Mouse (Mus musculus) monocyte, adult 5-6 weeks (primary cell): ENCODE results near the gene Taf10. TPM values are rescaled to one million over a fixed set of nuclear protein-coding genes. Genes with fewer than 3 reads are reported as not detected.

Experiments
- ATAC-seq: fragments of 153-309, 156-312 bp; replicated peaks from 2 replicates; pipeline ENCODE4 v1.8.0; 2017; ENCODE audit warnings: mild to moderate bottlenecking; ENCODE audit not compliant: low TSS enrichment, insufficient number of reproducible peaks, severe bottlenecking, poor library complexity, low FRiP score
- total RNA-seq: library from RNA; stranded (forward); fragments of 200-1000, 200-491, 200-594 nt; gene quantifications from 3 replicates; pipeline ENCODE4 v1.2.3, GENCODE M21; 2017

The Taf10 gene
- 113 to 187 TPM (median 117 TPM) in 3 replicates for total RNA-seq

GRCm38 (mm10) chr7:105743926-105744590, at the start of gene Taf10:
Gene Taf10, minus strand, starts transcription at chr7:105744361.
- peak; percentile 95 for ATAC-seq

- ATAC-seq: no peak
Measured at GRCm38 (mm10) chr7:105793701-105794100, 49.5 kb upstream of the Taf10 start.

GRCm38 (mm10) chr7:105791147-105791546, 47.0 kb upstream of the Taf10 start:
- ATAC-seq: no peak

- ATAC-seq: no peak
Measured at GRCm38 (mm10) chr7:105787285-105788140, 43.4 kb upstream of the Taf10 start, which contains the start of gene Dchs1. Gene Dchs1, minus strand, starts transcription at chr7:105787654.

GRCm38 (mm10) chr7:105786506-105787284, 42.5 kb upstream of the Taf10 start:
- ATAC-seq: no peak

GRCm38 (mm10) chr7:105784556-105784955, 40.4 kb upstream of the Taf10 start:
- ATAC-seq: no peak

- ATAC-seq: no peak
Measured at GRCm38 (mm10) chr7:105783861-105784260, 39.7 kb upstream of the Taf10 start.

GRCm38 (mm10) chr7:105778553-105779265, 34.5 kb upstream of the Taf10 start:
- peak; percentile 75; the same call in 1 of the 2 replicates for ATAC-seq

- ATAC-seq: peak; percentile 32; the same call in 1 of the 2 replicates
Measured at GRCm38 (mm10) chr7:105777797-105778552, 33.8 kb upstream of the Taf10 start.

GRCm38 (mm10) chr7:105777316-105777715, 33.2 kb upstream of the Taf10 start:
- no peak for ATAC-seq

- ATAC-seq: no peak
Measured at GRCm38 (mm10) chr7:105776026-105776425, 31.9 kb upstream of the Taf10 start.

- no peak for ATAC-seq
Measured at GRCm38 (mm10) chr7:105774661-105775060, 30.5 kb upstream of the Taf10 start.

- no peak for ATAC-seq
Measured at GRCm38 (mm10) chr7:105773041-105773440, 28.9 kb upstream of the Taf10 start.

GRCm38 (mm10) chr7:105772331-105772730, 28.2 kb upstream of the Taf10 start:
- no peak for ATAC-seq

GRCm38 (mm10) chr7:105769959-105770358, 25.8 kb upstream of the Taf10 start:
- ATAC-seq: no peak

- ATAC-seq: 0 out of 2 replicates have a peak, but pooled peaks have one; percentile 27
Measured at GRCm38 (mm10) chr7:105767729-105768165, 23.6 kb upstream of the Taf10 start.

GRCm38 (mm10) chr7:105764331-105764730, 20.2 kb upstream of the Taf10 start:
- no peak for ATAC-seq
